Mouse (Mus musculus): ENCODE measurements around the gene Ube4a. TPM values are rescaled to one million over a fixed set of nuclear protein-coding genes. Genes with fewer than 3 reads are reported as not detected.

The Ube4a gene
- polyA plus RNA-seq, 1 experiment from 2014 or later = 14.3 TPM

DNA sequence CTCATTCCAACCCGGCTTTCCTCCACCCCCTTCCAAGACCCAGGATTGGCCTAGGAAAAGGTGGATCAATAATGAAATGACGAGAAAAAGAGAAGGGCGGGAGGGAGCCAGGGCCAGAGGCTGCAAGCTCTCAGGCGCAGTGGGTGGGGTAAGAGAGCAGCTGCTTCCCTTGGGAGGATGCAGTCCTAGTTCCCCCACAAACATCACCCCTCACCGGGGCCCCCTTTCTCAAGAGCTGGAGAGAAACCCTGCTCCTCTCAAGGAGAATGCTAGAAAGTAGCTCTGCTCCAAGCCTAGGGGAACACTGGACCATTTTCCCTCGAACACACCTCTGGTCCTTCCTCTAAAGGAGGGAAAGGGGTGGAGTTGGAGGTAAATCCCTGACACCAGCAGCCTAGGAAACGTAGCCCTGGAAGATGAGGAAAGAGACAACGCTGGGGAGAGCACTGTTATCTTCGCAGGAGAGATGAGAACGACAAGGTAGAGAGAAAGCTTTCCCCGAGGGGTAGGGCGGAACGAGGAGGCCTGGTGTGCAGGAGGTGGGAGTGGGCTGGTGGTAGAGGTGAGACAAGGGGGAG is 85.6 kb downstream of the Ube4a start:
- no peaks in the 10 kb centered on the region for H3K36me3 ChIP-seq (ENCODE audit: control insufficient read depth, insufficient read depth, low read length)
- no peaks in the 10 kb centered on the region for H3K9me3 ChIP-seq (ENCODE audit: control insufficient read depth, low read length)
- H3K4me2 ChIP-seq (replicated peaks; ENCODE audit: low read depth) = peak overlapping the region; percentile 98
- ATAC-seq (ENCODE audit: low FRiP score, low TSS enrichment) (no peak), DNase-seq (ENCODE audit: low spot score) (peak; percentile 23)
- no peak for TF ChIP-seq CTCF (IDR thresholded peaks at IDR 0.05; ENCODE audit: low read depth)
- H3K27me3 ChIP-seq (ENCODE audit: control insufficient read depth, insufficient read depth, low read length) = no peaks in the 10 kb centered on the region
- H3K4me1 ChIP-seq (replicated peaks; ENCODE audit: control insufficient read depth, insufficient read depth) = no peaks in the 10 kb centered on the region; the same call in 1 of the 2 replicates
- H3K4me3 ChIP-seq (ENCODE audit: low read depth, low read length) = peak overlapping the region; percentile 96
- H3K9ac ChIP-seq (ENCODE audit: low read length) = peak overlapping the region; percentile 88
- peak overlapping the region; percentile 94 for H3K27ac ChIP-seq (replicated peaks)
- WGBS = 0% methylated on average over 13 of the region's 13 CpGs

DNA sequence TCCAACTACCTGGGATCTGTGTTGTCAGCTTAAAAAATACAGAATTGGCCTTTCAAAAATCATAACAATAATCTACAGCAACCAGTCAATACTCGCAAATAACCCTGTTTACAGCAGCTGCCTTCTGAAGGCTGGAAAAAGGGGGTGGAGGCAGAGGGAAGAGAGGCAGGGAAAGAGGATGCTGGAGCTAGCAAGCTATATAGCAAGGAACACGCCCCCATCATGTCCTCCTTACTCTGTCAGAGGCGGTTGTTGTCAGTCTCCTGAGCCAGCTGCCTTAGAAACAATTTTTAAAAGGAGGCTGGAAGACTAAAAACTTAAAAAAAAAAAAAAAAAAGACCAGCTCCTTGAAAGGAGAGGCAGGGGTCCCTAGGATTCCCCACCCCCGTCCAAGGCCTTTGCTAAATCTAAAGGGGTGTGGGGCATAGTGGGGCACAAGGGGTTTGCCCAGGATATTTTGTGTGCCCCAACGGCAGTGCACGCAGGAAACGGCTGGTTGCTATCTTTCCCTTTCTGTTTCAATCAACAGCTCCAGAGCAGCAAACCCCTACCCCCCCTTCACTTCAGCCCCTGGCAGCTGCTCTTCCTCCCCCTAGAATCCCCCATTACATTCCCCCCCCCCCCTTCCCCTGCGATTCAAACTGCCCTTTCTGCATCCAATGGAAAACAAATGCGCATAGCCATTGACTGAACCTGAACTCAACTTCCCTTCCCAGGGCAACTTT is 86.5 kb downstream of the Ube4a start:
- no peak for DNase-seq (ENCODE audit: low spot score)
- H3K9me3 ChIP-seq (ENCODE audit: control insufficient read depth, low read length) = no peaks in the 10 kb centered on the region
- H3K27me3 ChIP-seq (ENCODE audit: control insufficient read depth, insufficient read depth, low read length) = no peaks in the 10 kb centered on the region
- TF ChIP-seq EP300 (optimal IDR thresholded peaks at IDR 0.05) (no peak), CTCF (IDR thresholded peaks at IDR 0.05; ENCODE audit: low read depth) (no peak)
- H3K4me1 ChIP-seq (replicated peaks; ENCODE audit: control insufficient read depth, insufficient read depth) = peaks cover 4% of the 10 kb centered on the region; the same call in 1 of the 2 replicates
- H3K27ac ChIP-seq (replicated peaks) = peak overlapping the region; percentile 94; the same call in 1 of the 2 replicates
- H3K4me3 ChIP-seq (ENCODE audit: low read depth, low read length) = peak overlapping the region; percentile 96
- no peaks in the 10 kb centered on the region for H3K36me3 ChIP-seq (ENCODE audit: control insufficient read depth, insufficient read depth, low read length)
- WGBS = 24% methylated on average over 9 of the region's 9 CpGs
- ATAC-seq (ENCODE audit: low FRiP score, low TSS enrichment) = no peak
- H3K9ac ChIP-seq (ENCODE audit: low read length) = peak overlapping the region; percentile 88
- H3K4me2 ChIP-seq (replicated peaks; ENCODE audit: low read depth) = peak overlapping the region; percentile 98

DNA sequence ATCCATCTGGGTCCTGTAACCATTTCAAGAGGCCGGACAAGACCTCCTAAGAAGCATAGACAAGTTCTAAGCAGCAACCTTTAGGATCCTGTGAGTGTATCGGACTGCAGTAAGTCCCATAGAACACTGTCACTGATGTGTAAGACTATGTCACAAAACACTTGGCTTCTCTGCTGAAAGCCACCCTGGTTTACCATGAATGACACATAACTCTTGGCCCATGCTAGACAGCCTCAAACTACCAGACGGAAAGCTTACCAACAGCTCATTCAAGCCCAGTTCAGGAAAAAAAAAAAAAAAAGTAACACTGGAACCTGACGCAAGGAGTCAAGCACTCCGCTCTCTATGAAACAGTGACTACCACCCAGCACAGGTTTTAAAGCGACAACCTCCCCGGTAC is 87.7 kb downstream of the Ube4a start:
- ATAC-seq (ENCODE audit: low FRiP score, low TSS enrichment) (no peak), DNase-seq (ENCODE audit: low spot score) (no peak)
- H3K4me3 ChIP-seq (ENCODE audit: low read depth, low read length) = no peak overlapping the region
- H3K4me2 ChIP-seq (replicated peaks; ENCODE audit: low read depth) = no peak overlapping the region
- no peaks in the 10 kb centered on the region for H3K36me3 ChIP-seq (ENCODE audit: control insufficient read depth, insufficient read depth, low read length)
- H3K9me3 ChIP-seq (ENCODE audit: control insufficient read depth, low read length) = no peaks in the 10 kb centered on the region
- TF ChIP-seq EP300 (optimal IDR thresholded peaks at IDR 0.05) (no peak), CTCF (IDR thresholded peaks at IDR 0.05; ENCODE audit: low read depth) (no peak)
- 66% methylated on average over 7 of the region's 7 CpGs for WGBS
- H3K27me3 ChIP-seq (ENCODE audit: control insufficient read depth, insufficient read depth, low read length) = no peaks in the 10 kb centered on the region
- H3K27ac ChIP-seq (replicated peaks) = no peak overlapping the region
- no peak overlapping the region for H3K9ac ChIP-seq (ENCODE audit: low read length)
- peaks cover 4% of the 10 kb centered on the region; the same call in 1 of the 2 replicates for H3K4me1 ChIP-seq (replicated peaks; ENCODE audit: control insufficient read depth, insufficient read depth)

DNA sequence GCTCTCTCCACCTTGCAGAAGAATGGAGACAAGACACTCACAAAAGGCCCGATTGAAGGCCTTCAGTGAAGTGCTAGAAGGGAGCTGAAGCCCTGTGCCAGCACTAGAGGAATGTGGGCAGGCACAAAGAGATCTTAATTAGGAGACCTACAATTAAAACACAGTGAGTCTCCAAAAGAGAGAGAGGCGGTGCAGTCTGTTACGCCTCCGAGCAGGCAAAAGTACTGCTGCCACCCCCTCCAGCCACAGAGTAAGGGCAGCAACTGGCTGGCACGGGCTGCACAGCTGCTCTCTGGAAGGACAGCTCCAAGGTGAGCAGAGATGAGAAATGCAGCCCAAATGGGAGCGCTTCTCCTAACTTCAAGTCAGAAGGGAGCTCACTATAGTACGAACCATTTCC is 89.9 kb downstream of the Ube4a start:
- Histone ChIP-seq H3K36me3 (ENCODE audit: control insufficient read depth, insufficient read depth, low read length) (no peaks in the 10 kb centered on the region), H3K9me3 (ENCODE audit: control insufficient read depth, low read length) (no peaks in the 10 kb centered on the region), H3K9ac (ENCODE audit: low read length) (no peak overlapping the region), H3K27ac (replicated peaks) (no peak overlapping the region), H3K4me2 (replicated peaks; ENCODE audit: low read depth) (no peak overlapping the region), H3K4me1 (replicated peaks; ENCODE audit: control insufficient read depth, insufficient read depth) (peaks cover 4% of the 10 kb centered on the region; the same call in 1 of the 2 replicates), H3K4me3 (ENCODE audit: low read depth, low read length) (no peak overlapping the region), H3K27me3 (ENCODE audit: control insufficient read depth, insufficient read depth, low read length) (no peaks in the 10 kb centered on the region)
- ATAC-seq (ENCODE audit: low FRiP score, low TSS enrichment) (no peak), DNase-seq (ENCODE audit: low spot score) (no peak)
- WGBS = 68% methylated on average over 7 of the region's 7 CpGs
- TF ChIP-seq EP300 (optimal IDR thresholded peaks at IDR 0.05) (no peak), CTCF (IDR thresholded peaks at IDR 0.05; ENCODE audit: low read depth) (no peak)

DNA sequence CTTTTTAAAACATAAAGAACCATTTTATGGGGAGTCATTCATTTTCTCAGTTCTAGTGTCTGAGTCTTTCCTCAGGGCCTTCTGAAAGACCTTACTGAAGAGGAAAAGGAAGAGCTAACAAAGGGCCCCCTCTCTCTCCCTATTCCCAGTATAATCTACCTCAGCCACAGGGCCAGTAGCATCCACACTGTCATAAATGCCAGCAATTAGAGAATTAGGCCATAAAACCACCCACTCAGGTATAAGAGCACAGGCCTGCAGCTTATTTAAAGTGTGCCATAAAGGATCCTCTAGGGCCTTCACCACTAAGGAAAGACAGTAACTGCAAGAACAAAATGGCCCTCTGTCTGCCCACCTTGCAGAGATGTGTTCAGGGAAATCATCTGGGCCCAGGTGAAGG is 91.2 kb downstream of the Ube4a start:
- Histone ChIP-seq H3K9ac (ENCODE audit: low read length) (no peak overlapping the region), H3K4me3 (ENCODE audit: low read depth, low read length) (no peak overlapping the region), H3K27ac (replicated peaks) (no peak overlapping the region), H3K27me3 (ENCODE audit: control insufficient read depth, insufficient read depth, low read length) (no peaks in the 10 kb centered on the region), H3K4me1 (replicated peaks; ENCODE audit: control insufficient read depth, insufficient read depth) (peaks cover 4% of the 10 kb centered on the region; the same call in 1 of the 2 replicates), H3K4me2 (replicated peaks; ENCODE audit: low read depth) (no peak overlapping the region), H3K36me3 (ENCODE audit: control insufficient read depth, insufficient read depth, low read length) (no peaks in the 10 kb centered on the region), H3K9me3 (ENCODE audit: control insufficient read depth, low read length) (no peaks in the 10 kb centered on the region)
- no peak for ATAC-seq (ENCODE audit: low FRiP score, low TSS enrichment)
- DNase-seq (ENCODE audit: low spot score) = no peak
- TF ChIP-seq EP300 (optimal IDR thresholded peaks at IDR 0.05) (no peak), CTCF (IDR thresholded peaks at IDR 0.05; ENCODE audit: low read depth) (no peak)

DNA sequence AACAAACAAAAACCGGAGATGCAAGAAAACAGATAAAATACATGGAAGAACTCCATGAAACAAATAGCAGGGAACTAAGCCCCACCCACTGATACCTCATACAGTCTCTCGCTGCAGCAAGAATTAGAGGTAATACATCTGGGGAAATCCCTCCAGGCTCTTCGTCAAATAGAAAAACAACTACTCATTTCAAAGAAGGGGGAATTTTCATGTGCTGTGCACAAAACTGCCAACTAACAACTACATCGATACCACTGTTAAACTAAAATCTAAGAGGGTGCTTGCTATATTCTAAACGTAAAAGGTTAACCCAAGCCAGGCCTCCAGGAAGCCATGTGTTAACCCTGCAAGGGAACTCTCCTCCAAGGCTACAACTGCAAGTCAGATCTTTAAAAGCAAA is 91.7 kb downstream of the Ube4a start:
- H3K4me2 ChIP-seq (replicated peaks; ENCODE audit: low read depth) = no peak overlapping the region
- H3K9me3 ChIP-seq (ENCODE audit: control insufficient read depth, low read length) = no peaks in the 10 kb centered on the region
- no peak for TF ChIP-seq CTCF (IDR thresholded peaks at IDR 0.05; ENCODE audit: low read depth)
- no peak for TF ChIP-seq EP300 (optimal IDR thresholded peaks at IDR 0.05)
- no peaks in the 10 kb centered on the region for H3K27me3 ChIP-seq (ENCODE audit: control insufficient read depth, insufficient read depth, low read length)
- H3K9ac ChIP-seq (ENCODE audit: low read length) = no peak overlapping the region
- peaks cover 4% of the 10 kb centered on the region; the same call in 1 of the 2 replicates for H3K4me1 ChIP-seq (replicated peaks; ENCODE audit: control insufficient read depth, insufficient read depth)
- no peak overlapping the region for H3K4me3 ChIP-seq (ENCODE audit: low read depth, low read length)
- 36% methylated on average over 5 of the region's 5 CpGs for WGBS
- no peak overlapping the region for H3K27ac ChIP-seq (replicated peaks)
- H3K36me3 ChIP-seq (ENCODE audit: control insufficient read depth, insufficient read depth, low read length) = no peaks in the 10 kb centered on the region
- DNase-seq (ENCODE audit: low spot score) (no peak), ATAC-seq (ENCODE audit: low FRiP score, low TSS enrichment) (no peak)

Other genes starting within 250 kb of the Ube4a start
- gene Phldb1, start 230.4 kb downstream of the Ube4a start, polyA plus RNA-seq (2015; fragmentation: Nextera tagmentation; extraction: Ambion mirVana) = 14.9 and 15.8 TPM in 2 replicates
- gene Arcn1, start 197.8 kb downstream of the Ube4a start, polyA plus RNA-seq (2015; fragmentation: Nextera tagmentation; extraction: Ambion mirVana) = 98.1 TPM in 2 replicates
- 55.5 and 61.9 TPM in 2 replicates for gene Ift46, start 197.7 kb downstream of the Ube4a start, polyA plus RNA-seq (2015; fragmentation: Nextera tagmentation; extraction: Ambion mirVana)
- 1.7 and 1.9 TPM in 2 replicates for gene Tmem25, start 166.3 kb downstream of the Ube4a start, polyA plus RNA-seq (2015; fragmentation: Nextera tagmentation; extraction: Ambion mirVana)
- 8.6 and 9.2 TPM in 2 replicates for gene Ttc36, start 162.5 kb downstream of the Ube4a start, polyA plus RNA-seq (2015; fragmentation: Nextera tagmentation; extraction: Ambion mirVana)
- 3.9 and 4.3 TPM in 2 replicates for gene Kmt2a, start 84.3 kb downstream of the Ube4a start, polyA plus RNA-seq (2015; fragmentation: Nextera tagmentation; extraction: Ambion mirVana)
- gene Atp5l, start 44.9 kb downstream of the Ube4a start, polyA plus RNA-seq (2015; fragmentation: Nextera tagmentation; extraction: Ambion mirVana) = 1,024 and 1,071 TPM in 2 replicates
- gene Cd3g, start 14.8 kb upstream of the Ube4a start, polyA plus RNA-seq (2015; fragmentation: Nextera tagmentation; extraction: Ambion mirVana) = 0.16 and 0.39 TPM in 2 replicates
- gene Cd3d, start 16.2 kb upstream of the Ube4a start, polyA plus RNA-seq (2015; fragmentation: Nextera tagmentation; extraction: Ambion mirVana) = 0.15 TPM in 1 of 2 replicates, not detected in the other
- 0.18 TPM in 1 of 2 replicates, not detected in the other for gene Cd3e, start 44.0 kb upstream of the Ube4a start, polyA plus RNA-seq (2015; fragmentation: Nextera tagmentation; extraction: Ambion mirVana)
- 38.1 and 45.4 TPM in 2 replicates for gene Mpzl2, start 74.2 kb upstream of the Ube4a start, polyA plus RNA-seq (2015; fragmentation: Nextera tagmentation; extraction: Ambion mirVana)
- 30.8 and 31.6 TPM in 2 replicates for gene Mpzl3, start 89.6 kb upstream of the Ube4a start, polyA plus RNA-seq (2015; fragmentation: Nextera tagmentation; extraction: Ambion mirVana)
- gene Jaml, start 113.6 kb upstream of the Ube4a start, polyA plus RNA-seq (2015; fragmentation: Nextera tagmentation; extraction: Ambion mirVana) = 3.4 and 3.5 TPM in 2 replicates
- 0.84 and 0.94 TPM in 2 replicates for gene Scn2b, start 152.2 kb upstream of the Ube4a start, polyA plus RNA-seq (2015; fragmentation: Nextera tagmentation; extraction: Ambion mirVana)
- gene Scn4b, start 172.8 kb upstream of the Ube4a start, polyA plus RNA-seq (2015; fragmentation: Nextera tagmentation; extraction: Ambion mirVana) = 0.11 TPM in 2 replicates
- gene BC049352, start 216.4 kb upstream of the Ube4a start, polyA plus RNA-seq (2015; fragmentation: Nextera tagmentation; extraction: Ambion mirVana) = 0.11 and 0.12 TPM in 2 replicates
- gene Tmprss4, start 238.5 kb upstream of the Ube4a start, polyA plus RNA-seq (2015; fragmentation: Nextera tagmentation; extraction: Ambion mirVana) = 23.4 and 25.3 TPM in 2 replicates